Mouse (Mus musculus): ENCODE data around the gene 2410002F23Rik. TPM values are rescaled to one million over a fixed set of nuclear protein-coding genes. Genes with fewer than 3 reads are reported as not detected.
"Not testable (repeated sequence)": the region's sequence is repeated elsewhere in the genome, so short reads cannot be mapped to it uniquely, and the experiment has no call there.

2410002F23Rik gene
- polyA plus RNA-seq, 1 experiment from 2014 or later = 222 TPM

DNA sequence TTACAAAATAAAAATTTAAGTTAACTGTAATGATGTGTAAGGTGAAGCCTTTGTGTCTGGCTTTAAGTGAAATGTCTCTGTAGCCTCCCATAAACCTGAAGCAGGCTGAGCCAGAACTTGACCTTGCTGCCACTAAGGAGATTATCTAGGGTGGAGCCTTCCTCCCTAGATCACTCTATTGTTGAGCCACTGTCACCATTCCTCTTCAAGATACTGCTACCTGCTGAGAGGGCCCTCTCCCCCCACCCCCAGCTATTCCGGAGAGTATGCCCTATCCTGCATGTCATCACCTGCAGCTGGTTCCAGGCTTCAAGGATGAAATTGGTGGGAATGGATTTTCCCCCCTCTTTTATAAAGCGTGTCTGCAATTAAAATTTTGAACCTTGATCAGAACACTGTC, 51.0 kb downstream of the 2410002F23Rik start:
- not testable (repeated sequence) for H3K4me2 ChIP-seq (replicated peaks); H3K4me3 ChIP-seq; H3K9ac ChIP-seq; H3K27me3 ChIP-seq; H3K9me3 ChIP-seq; H3K36me3 ChIP-seq; H3K27ac ChIP-seq; H3K4me1 ChIP-seq; ATAC-seq (ENCODE audit: low FRiP score, low read depth)
- 83% methylated on average over 2 of the region's 2 CpGs for WGBS

Other genes with a start within 250 kb of the 2410002F23Rik start
- gene Klk1b26, start 234.6 kb upstream of the 2410002F23Rik start, polyA plus RNA-seq (2015; fragmentation: Nextera tagmentation; extraction: Ambion mirVana) = not detected in 2 replicates
- not detected in 2 replicates for gene Klk1b27, start 194.4 kb upstream of the 2410002F23Rik start, polyA plus RNA-seq (2015; fragmentation: Nextera tagmentation; extraction: Ambion mirVana)
- not detected in 2 replicates for gene Klk1b21, start 144.4 kb upstream of the 2410002F23Rik start, polyA plus RNA-seq (2015; fragmentation: Nextera tagmentation; extraction: Ambion mirVana)
- gene Klk1b22, start 134.0 kb upstream of the 2410002F23Rik start, polyA plus RNA-seq (2015; fragmentation: Nextera tagmentation; extraction: Ambion mirVana) = not detected in 2 replicates
- gene Klk1b16, start 110.0 kb upstream of the 2410002F23Rik start, polyA plus RNA-seq (2015; fragmentation: Nextera tagmentation; extraction: Ambion mirVana) = not detected in 2 replicates
- not detected in 2 replicates for gene Klk1b24, start 58.5 kb upstream of the 2410002F23Rik start, polyA plus RNA-seq (2015; fragmentation: Nextera tagmentation; extraction: Ambion mirVana)
- not detected in 2 replicates for gene Klk1b3, start 48.5 kb upstream of the 2410002F23Rik start, polyA plus RNA-seq (2015; fragmentation: Nextera tagmentation; extraction: Ambion mirVana)
- not detected in 2 replicates for gene Klk1b4, start 39.3 kb upstream of the 2410002F23Rik start, polyA plus RNA-seq (2015; fragmentation: Nextera tagmentation; extraction: Ambion mirVana)
- gene Klk1b5, start 30.8 kb upstream of the 2410002F23Rik start, polyA plus RNA-seq (2015; fragmentation: Nextera tagmentation; extraction: Ambion mirVana) = not detected in 2 replicates
- not detected in 2 replicates for gene Klk1, start 21.4 kb upstream of the 2410002F23Rik start, polyA plus RNA-seq (2015; fragmentation: Nextera tagmentation; extraction: Ambion mirVana)
- 0.17 TPM in 1 of 2 replicates, not detected in the other for gene Gm36864, start 10.5 kb upstream of the 2410002F23Rik start, polyA plus RNA-seq (2015; fragmentation: Nextera tagmentation; extraction: Ambion mirVana)
- gene 1700028J19Rik, start within 50 bp of the 2410002F23Rik start, polyA plus RNA-seq (2015; fragmentation: Nextera tagmentation; extraction: Ambion mirVana) = 0.78 and 0.94 TPM in 2 replicates
- gene Acp4, start 10.7 kb downstream of the 2410002F23Rik start, polyA plus RNA-seq (2015; fragmentation: Nextera tagmentation; extraction: Ambion mirVana) = 0.14 TPM in 1 of 2 replicates, not detected in the other
- gene Gm15517, start 14.7 kb downstream of the 2410002F23Rik start, polyA plus RNA-seq (2015; fragmentation: Nextera tagmentation; extraction: Ambion mirVana) = 1.2 TPM in 1 of 2 replicates, not detected in the other
- 5.6 and 6.3 TPM in 2 replicates for gene Clec11a, start 60.2 kb downstream of the 2410002F23Rik start, polyA plus RNA-seq (2015; fragmentation: Nextera tagmentation; extraction: Ambion mirVana)
- 3.1 and 3.3 TPM in 2 replicates for gene Shank1, start 63.5 kb downstream of the 2410002F23Rik start, polyA plus RNA-seq (2015; fragmentation: Nextera tagmentation; extraction: Ambion mirVana)
- 3.5 and 4.0 TPM in 2 replicates for gene Syt3, start 137.4 kb downstream of the 2410002F23Rik start, polyA plus RNA-seq (2015; fragmentation: Nextera tagmentation; extraction: Ambion mirVana)
- gene 1700008O03Rik, start 139.1 kb downstream of the 2410002F23Rik start, polyA plus RNA-seq (2015; fragmentation: Nextera tagmentation; extraction: Ambion mirVana) = 1.1 TPM in 2 replicates
- gene Lrrc4b, start 182.3 kb downstream of the 2410002F23Rik start, polyA plus RNA-seq (2015; fragmentation: Nextera tagmentation; extraction: Ambion mirVana) = 1.00 and 1.2 TPM in 2 replicates
- gene Aspdh, start 218.7 kb downstream of the 2410002F23Rik start, polyA plus RNA-seq (2015; fragmentation: Nextera tagmentation; extraction: Ambion mirVana) = 0.36 TPM in 1 of 2 replicates, not detected in the other
- gene Josd2, start 221.3 kb downstream of the 2410002F23Rik start, polyA plus RNA-seq (2015; fragmentation: Nextera tagmentation; extraction: Ambion mirVana) = 87.7 and 91.3 TPM in 2 replicates
- gene Emc10, start 249.8 kb downstream of the 2410002F23Rik start, polyA plus RNA-seq (2015; fragmentation: Nextera tagmentation; extraction: Ambion mirVana) = 104 and 106 TPM in 2 replicates
- gene Fam71e1, start 249.9 kb downstream of the 2410002F23Rik start, polyA plus RNA-seq (2015; fragmentation: Nextera tagmentation; extraction: Ambion mirVana) = 22.4 and 22.9 TPM in 2 replicates